Mouse (Mus musculus): Measurements from ENCODE around the gene Eef1g.

- no peak for TF ChIP-seq EP300 (optimal IDR thresholded peaks at IDR 0.05)
- TF ChIP-seq CTCF (IDR thresholded peaks at IDR 0.05; ENCODE audit: low read depth) = no peak
Measured at GRCm38 (mm10) chr19:8991245-8991870, 24.5 kb downstream of the Eef1g start.
